Mouse (Mus musculus) left cerebral cortex, adult 18-20 months (tissue): Measurements from ENCODE around the gene Foxd1. TPM values are rescaled to one million over a fixed set of nuclear protein-coding genes. Genes with fewer than 3 reads are reported as not detected.

Experiments used
- DNase-seq, 2 experiments: peaks; one replicate each; pipeline ENCODE4 v3.0.0; 2021 to 2022; ENCODE audit warnings: low spot score in 2 of 2, mixed read lengths in 1 of 2
- total RNA-seq, 2 experiments: library from RNA; stranded (reverse); gene quantifications; 2 replicates each; pipeline ENCODE4 v1.2.3; 2021

The Foxd1 gene
- total RNA-seq, 2 experiments from 2014 or later, result 1.6 to 2.0 TPM

GRCm38 (mm10) chr13:98383911-98384498, 30.0 kb downstream of the Foxd1 start:
- no peak for DNase-seq

- no peak for DNase-seq
Measured at GRCm38 (mm10) chr13:98385877-98386276, 31.8 kb downstream of the Foxd1 start.

GRCm38 (mm10) chr13:98389092-98389491, 35.0 kb downstream of the Foxd1 start:
- DNase-seq, result no peak

- DNase-seq, result no peak
Measured at GRCm38 (mm10) chr13:98390363-98390762, 36.3 kb downstream of the Foxd1 start.

GRCm38 (mm10) chr13:98390771-98391634, 37.0 kb downstream of the Foxd1 start:
- no peak for DNase-seq

- DNase-seq, result no peak
Measured at GRCm38 (mm10) chr13:98391635-98391990, 37.6 kb downstream of the Foxd1 start.

GRCm38 (mm10) chr13:98392031-98392430, 38.0 kb downstream of the Foxd1 start:
- no peak for DNase-seq

GRCm38 (mm10) chr13:98393356-98394070, 39.5 kb downstream of the Foxd1 start:
- no peak for DNase-seq

Other genes with a start within 250 kb of the Foxd1 start
- gene Arhgef28, start 147.8 kb upstream of the Foxd1 start, total RNA-seq, result 10 to 100 TPM; 35.4 to 42.3 TPM
- 10 to 100 TPM; 22.5 to 22.8 TPM for gene Utp15, start 91.2 kb upstream of the Foxd1 start, total RNA-seq
- 10 to 100 TPM; 44.6 to 45.9 TPM for gene Ankra2, start 91.2 kb upstream of the Foxd1 start, total RNA-seq
- not detected for gene Gm21976, start 74.4 kb upstream of the Foxd1 start, total RNA-seq
- gene Btf3, start 37.2 kb upstream of the Foxd1 start, total RNA-seq, result 100 to 1,000 TPM; 171 to 175 TPM
- gene Gm10320, start 137.8 kb downstream of the Foxd1 start, total RNA-seq, result not detected